17 mouse cellular contexts compared by ENCODE assay signal in the genomic region with DNA sequence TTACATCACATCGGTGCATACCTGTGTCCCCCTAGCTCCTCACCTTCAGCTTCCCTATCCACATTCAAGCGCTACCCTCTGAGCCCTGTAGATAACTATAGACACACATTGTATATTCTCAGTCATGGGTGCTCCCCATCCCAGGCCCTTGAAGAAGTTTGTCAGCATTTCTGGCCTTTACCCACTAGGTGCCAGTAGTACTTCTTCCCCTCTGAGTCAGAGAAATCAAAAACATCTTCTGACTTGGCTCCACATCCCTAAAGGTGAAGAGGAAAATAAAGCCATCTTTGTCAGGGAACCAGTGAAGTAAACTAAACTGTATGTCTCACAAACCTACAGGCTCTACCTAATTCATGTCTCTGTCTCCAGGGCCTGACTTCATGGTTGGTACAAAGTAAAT.
A peak's percentile ranks its signal among the peaks of the same experiment; 100 is the strongest.
DNase-seq lines count a peak whose midpoint lies in the region; ATAC-seq and TF ChIP-seq lines count a peak whose summit lies in the region.
"Had no signal": no experiment of that assay in that cellular context is flagged by ENCODE, and none has a peak within 500 bp of the region (broad histone marks: within the 10 kb centered on the region; RNA-seq: fewer than 3 reads in every experiment).

No protein-coding gene starts in this region.

- WGBS in hindbrain, postnatal 0 days, result 87% methylated on average over 2 of the region's 2 CpGs
- WGBS in hindbrain, embryonic 14.5 days, result 92% methylated on average over 2 of the region's 2 CpGs
- WGBS in lung, postnatal 0 days, result 80% methylated on average over 2 of the region's 2 CpGs
- WGBS in stomach, postnatal 0 days, result 80% methylated on average over 2 of the region's 2 CpGs

- H3K9ac ChIP-seq in hindbrain, postnatal 0 days (replicated peaks; ENCODE audit: low read length), result no peak overlapping the region
- H3K9ac ChIP-seq in hindbrain, embryonic 14.5 days, result no peak overlapping the region
- no peak overlapping the region for H3K9ac ChIP-seq in lung, postnatal 0 days (replicated peaks; ENCODE audit: low read depth)
- H3K9ac ChIP-seq in stomach, postnatal 0 days (ENCODE audit: low read length), result no peak overlapping the region
- H3K9ac ChIP-seq: kidney, embryonic 15.5 days; limb, embryonic 15.5 days had no signal

- H3K27ac ChIP-seq in hindbrain, postnatal 0 days, result no peak overlapping the region
- H3K27ac ChIP-seq in hindbrain, embryonic 14.5 days, result no peak overlapping the region
- H3K27ac ChIP-seq in lung, postnatal 0 days (ENCODE audit: low read length), result no peak overlapping the region
- H3K27ac ChIP-seq in stomach, postnatal 0 days (replicated peaks), result no peak overlapping the region
- H3K27ac ChIP-seq: forebrain, embryonic 10.5 days; kidney, embryonic 15.5 days; limb, embryonic 15.5 days had no signal

- no peak overlapping the region for H3K4me2 ChIP-seq in hindbrain, postnatal 0 days (ENCODE audit: low read depth, low read length)
- no peak overlapping the region for H3K4me2 ChIP-seq in hindbrain, embryonic 14.5 days (replicated peaks)
- no peak overlapping the region for H3K4me2 ChIP-seq in lung, postnatal 0 days (replicated peaks; ENCODE audit: low read depth, low read length)
- no peak overlapping the region for H3K4me2 ChIP-seq in stomach, postnatal 0 days (replicated peaks; ENCODE audit: low read depth)
- H3K4me2 ChIP-seq: kidney, embryonic 15.5 days; limb, embryonic 15.5 days had no signal

- 0 out of 2 replicates have a peak, but pooled peaks cover 5% of the 10 kb centered on the region for H3K36me3 ChIP-seq in hindbrain, postnatal 0 days (ENCODE audit: insufficient read depth, low read length)
- no peaks in the 10 kb centered on the region; the same call in 1 of the 2 replicates for H3K36me3 ChIP-seq in hindbrain, embryonic 14.5 days (replicated peaks; ENCODE audit: control insufficient read depth, insufficient read depth)
- no peaks in the 10 kb centered on the region for H3K36me3 ChIP-seq in lung, postnatal 0 days (ENCODE audit: insufficient read depth, low read length)
- no peaks in the 10 kb centered on the region for H3K36me3 ChIP-seq in stomach, postnatal 0 days (ENCODE audit: control insufficient read depth, insufficient read depth, low read length)
- H3K36me3 ChIP-seq: kidney, embryonic 15.5 days; limb, embryonic 15.5 days had no signal

- no peaks in the 10 kb centered on the region for H3K9me3 ChIP-seq in hindbrain, postnatal 0 days (ENCODE audit: low read length)
- no peaks in the 10 kb centered on the region for H3K9me3 ChIP-seq in hindbrain, embryonic 14.5 days (ENCODE audit: control insufficient read depth, low read length)
- H3K9me3 ChIP-seq in lung, postnatal 0 days (ENCODE audit: low read length), result no peaks in the 10 kb centered on the region
- H3K9me3 ChIP-seq in stomach, postnatal 0 days (ENCODE audit: control insufficient read depth, low read length), result no peaks in the 10 kb centered on the region
- H3K9me3 ChIP-seq: forebrain, embryonic 10.5 days; kidney, embryonic 15.5 days; limb, embryonic 15.5 days had no signal

- H3K27me3 ChIP-seq in hindbrain, postnatal 0 days (ENCODE audit: insufficient read depth, low read length), result no peaks in the 10 kb centered on the region
- no peaks in the 10 kb centered on the region for H3K27me3 ChIP-seq in hindbrain, embryonic 14.5 days (ENCODE audit: control insufficient read depth, insufficient read depth, low read length)
- H3K27me3 ChIP-seq in lung, postnatal 0 days (replicated peaks; ENCODE audit: insufficient read depth, low read length), result no peaks in the 10 kb centered on the region
- no peaks in the 10 kb centered on the region for H3K27me3 ChIP-seq in stomach, postnatal 0 days (ENCODE audit: control insufficient read depth, insufficient read depth, low read length)
- H3K27me3 ChIP-seq: kidney, embryonic 15.5 days; limb, embryonic 15.5 days had no signal

- H3K4me1 ChIP-seq in hindbrain, postnatal 0 days (ENCODE audit: insufficient read depth, low read length), result no peaks in the 10 kb centered on the region
- H3K4me1 ChIP-seq in hindbrain, embryonic 14.5 days (replicated peaks; ENCODE audit: control insufficient read depth, insufficient read depth, low read length), result no peaks in the 10 kb centered on the region
- peaks cover 5% of the 10 kb centered on the region; the same call in 1 of the 2 replicates for H3K4me1 ChIP-seq in lung, postnatal 0 days (ENCODE audit: insufficient read depth, low read depth, low read length)
- H3K4me1 ChIP-seq in stomach, postnatal 0 days (replicated peaks; ENCODE audit: control insufficient read depth, insufficient read depth), result no peaks in the 10 kb centered on the region
- H3K4me1 ChIP-seq: kidney, embryonic 15.5 days; limb, embryonic 15.5 days had no signal

- TF ChIP-seq EP300 in lung, postnatal 0 days (IDR thresholded peaks at IDR 0.05), result no peak
- TF ChIP-seq EP300 in stomach, postnatal 0 days (optimal IDR thresholded peaks at IDR 0.05), result no peak

- H3K4me3 ChIP-seq in hindbrain, postnatal 0 days (ENCODE audit: low read length), result no peak overlapping the region
- H3K4me3 ChIP-seq in hindbrain, embryonic 14.5 days (replicated peaks; ENCODE audit: low read length), result no peak overlapping the region
- H3K4me3 ChIP-seq in lung, postnatal 0 days (ENCODE audit: low read depth, low read length), result no peak overlapping the region
- H3K4me3 ChIP-seq in stomach, postnatal 0 days (ENCODE audit: low read depth, low read length), result no peak overlapping the region
- H3K4me3 ChIP-seq: forebrain, embryonic 10.5 days; kidney, embryonic 15.5 days; limb, embryonic 15.5 days; myocyte had no signal

- peak; percentile 59 for TF ChIP-seq CTCF in hindbrain, postnatal 0 days (IDR thresholded peaks at IDR 0.05; ENCODE audit: low read depth)
- TF ChIP-seq CTCF in lung, postnatal 0 days (IDR thresholded peaks at IDR 0.05), result peak; percentile 52
- TF ChIP-seq CTCF in stomach, postnatal 0 days (IDR thresholded peaks at IDR 0.05; ENCODE audit: low read depth), result peak; percentile 69

- ATAC-seq in hindbrain, postnatal 0 days, result no peak
- no peak for ATAC-seq in hindbrain, embryonic 14.5 days (ENCODE audit: low FRiP score)
- ATAC-seq in lung, postnatal 0 days, result no peak
- ATAC-seq in stomach, postnatal 0 days (ENCODE audit: low FRiP score, low TSS enrichment), result no peak

- peak; percentile 22 for DNase-seq in hindbrain, postnatal 0 days (ENCODE audit: low spot score)
- no peak for DNase-seq in hindbrain, embryonic 14.5 days (ENCODE audit: low spot score)
- DNase-seq in lung, postnatal 0 days (ENCODE audit: low spot score), result peak; percentile 28
- DNase-seq in lung, postnatal 14 days, result no peak
- peak; percentile 67 for DNase-seq in NIH3T3 (ENCODE audit: low read depth)
- DNase-seq in stomach, postnatal 0 days (ENCODE audit: low spot score), result no peak
- DNase-seq in retina, embryonic 14.5 days (ENCODE audit: low spot score), result no peak
- DNase-seq: adrenal gland, postnatal 25 days; cerebellum, adult 18-20 months; cerebellum, postnatal 25 days; embryo, embryonic 11 days; gastrocnemius, postnatal 14 days; lung, postnatal 4 days had no signal

Comparison
In these comparisons a context has a peak if more than half of its experiments do, and no peak if none do; other contexts are left out.
1. DNase-seq: peak in hindbrain, postnatal 0 days (single experiment), lung, postnatal 0 days (single experiment) and NIH3T3 (single experiment); none in hindbrain, embryonic 14.5 days (single experiment), lung, postnatal 14 days (single experiment), stomach, postnatal 0 days (single experiment) and retina, embryonic 14.5 days (single experiment).
2. Peak in every context shown above with its lines, with median percentiles within 50 percentile points of each other: CTCF ChIP-seq.